Mouse (Mus musculus) CH12.LX (cell line): ENCODE results near the gene Aig1. TPM values are rescaled to one million over a fixed set of nuclear protein-coding genes. Genes with fewer than 3 reads are reported as not detected.

Experiments used
- DNase-seq: peaks from one replicate; pipeline ENCODE4 v3.0.0-alpha.2; 2013; ENCODE audit errors: extremely low read depth
- H3K27ac ChIP-seq: 2 replicates; pipeline ENCODE4 v1.5.1; 2012; ENCODE audit warnings: low read depth, mild to moderate bottlenecking, control low read depth, moderate library complexity; ENCODE audit not compliant: insufficient read depth
- H3K27me3 ChIP-seq: replicated peaks from 2 replicates; pipeline ENCODE3; 2012; ENCODE audit warnings: inconsistent platforms
- H3K36me3 ChIP-seq, 2 experiments: replicated peaks in 1 of 2; 2 replicates each; pipeline versions ENCODE3 to v1.6.1; 2012; ENCODE audit warnings: inconsistent platforms in 1 of 2, low read length in 1 of 2, mild to moderate bottlenecking in 1 of 2, mixed read lengths in 1 of 2, moderate library complexity in 1 of 2; ENCODE audit not compliant: control insufficient read depth in 1 of 2, insufficient read depth in 1 of 2
- H3K4me1 ChIP-seq, 2 experiments: 2 replicates each; pipeline ENCODE4 v1.6.1; 2012; ENCODE audit warnings: inconsistent platforms in 1 of 2, moderate library complexity in 1 of 2; ENCODE audit not compliant: insufficient read depth in 2 of 2, control insufficient read depth in 1 of 2
- H3K4me2 ChIP-seq: 2 replicates; pipeline ENCODE4 v1.6.1; 2012; ENCODE audit warnings: low read depth, mild to moderate bottlenecking, control low read depth; ENCODE audit not compliant: poor library complexity, insufficient read depth, severe bottlenecking
- H3K4me3 ChIP-seq, 3 experiments: fragments of 150-350 bp in 1 of 3; sonication (generic) in 1 of 3; replicated peaks in 1 of 3; 2 replicates each; pipeline versions ENCODE3 to v1.5.1; 2011 to 2012; ENCODE audit warnings: low read depth in 2 of 3, low read length in 2 of 3, mild to moderate bottlenecking in 2 of 3, moderate library complexity in 2 of 3, control low read depth in 1 of 3, improper control_type of control experiment in 1 of 3, inconsistent platforms in 1 of 3, mixed read lengths in 1 of 3; ENCODE audit not compliant: poor library complexity in 1 of 3
- H3K79me2 ChIP-seq: replicated peaks from 2 replicates; pipeline ENCODE4 v1.6.1; 2012; ENCODE audit warnings: mild to moderate bottlenecking, moderate library complexity; ENCODE audit not compliant: control insufficient read depth, poor library complexity, insufficient read depth, severe bottlenecking; ENCODE audit errors: extremely low read depth
- H3K9ac ChIP-seq: 2 replicates; pipeline ENCODE4 v1.6.1; 2012; ENCODE audit warnings: low read depth, mild to moderate bottlenecking, control low read depth, moderate library complexity; ENCODE audit not compliant: insufficient read depth
- H3K9me3 ChIP-seq: replicated peaks from 2 replicates; pipeline ENCODE3; 2012; ENCODE audit warnings: low read length, inconsistent platforms, mixed read lengths
- CHD2 ChIP-seq: IDR thresholded peaks from 2 replicates; pipeline ENCODE4 v1.6.1; 2011; ENCODE audit warnings: low read length, improper control_type of control experiment
- CTCF ChIP-seq, 2 experiments: IDR thresholded peaks in 1 of 2; conservative IDR thresholded peaks in 1 of 2; 2 replicates each; pipeline ENCODE4 v1.5.1; 2011 to 2012; ENCODE audit warnings: low read depth in 2 of 2, low read length in 2 of 2, improper control_type of control experiment in 1 of 2, inconsistent platforms in 1 of 2, mild to moderate bottlenecking in 1 of 2, moderate library complexity in 1 of 2
- E2F4 ChIP-seq: IDR thresholded peaks from 2 replicates; pipeline ENCODE4 v1.6.1; 2011; ENCODE audit warnings: low read depth, low read length, improper control_type of control experiment; ENCODE audit not compliant: insufficient replicate concordance
- ELF1 ChIP-seq: IDR thresholded peaks from 2 replicates; pipeline ENCODE4 v1.6.1; 2014; ENCODE audit warnings: low read depth, mild to moderate bottlenecking, inconsistent platforms, low read length, improper control_type of control experiment
- ETS1 ChIP-seq: conservative IDR thresholded peaks from 2 replicates; pipeline ENCODE4 v1.6.1; 2012; ENCODE audit warnings: low read depth, mild to moderate bottlenecking, inconsistent platforms, low read length, improper control_type of control experiment, moderate library complexity
- GABPA ChIP-seq: IDR thresholded peaks from 2 replicates; pipeline ENCODE4 v1.6.1; 2012; ENCODE audit warnings: low read depth, low read length, improper control_type of control experiment, inconsistent platforms; ENCODE audit not compliant: insufficient replicate concordance
- HCFC1 ChIP-seq: IDR thresholded peaks from 2 replicates; pipeline ENCODE4 v1.6.1; 2012; ENCODE audit warnings: low read depth, mild to moderate bottlenecking, inconsistent platforms, low read length, improper control_type of control experiment
- IRF4 ChIP-seq: IDR thresholded peaks from 2 replicates; pipeline ENCODE4 v1.6.1; 2014; ENCODE audit warnings: low read depth, mild to moderate bottlenecking, inconsistent platforms, low read length, improper control_type of control experiment
- KAT2A ChIP-seq: IDR thresholded peaks from 2 replicates; pipeline ENCODE4 v1.6.1; 2012; ENCODE audit warnings: low read length, improper control_type of control experiment, inconsistent platforms; ENCODE audit not compliant: insufficient replicate concordance
- MAX ChIP-seq: IDR thresholded peaks from 2 replicates; pipeline ENCODE4 v1.6.1; 2011; ENCODE audit warnings: low read length, improper control_type of control experiment
- MAZ ChIP-seq: IDR thresholded peaks from 2 replicates; pipeline ENCODE4 v1.6.1; 2012; ENCODE audit warnings: low read depth, mild to moderate bottlenecking, inconsistent platforms, low read length, improper control_type of control experiment, moderate library complexity
- MEF2A ChIP-seq: IDR thresholded peaks from 2 replicates; pipeline ENCODE4 v1.6.1; 2014; ENCODE audit warnings: low read depth, mild to moderate bottlenecking, inconsistent platforms, low read length, improper control_type of control experiment, borderline replicate concordance
- NELFE ChIP-seq: IDR thresholded peaks from 2 replicates; pipeline ENCODE4 v1.6.1; 2011; ENCODE audit warnings: low read depth, low read length, improper control_type of control experiment
- NRF1 ChIP-seq: IDR thresholded peaks from 2 replicates; pipeline ENCODE4 v1.6.1; 2014; ENCODE audit warnings: low read depth, mild to moderate bottlenecking, inconsistent platforms, low read length, improper control_type of control experiment, moderate library complexity
- PAX5 ChIP-seq: IDR thresholded peaks from 2 replicates; pipeline ENCODE4 v1.6.1; 2012; ENCODE audit warnings: low read length, inconsistent platforms, mixed read lengths
- POLR2AphosphoS2 ChIP-seq: IDR thresholded peaks from 2 replicates; pipeline ENCODE4 v1.6.1; 2011; ENCODE audit warnings: low read depth, low read length, improper control_type of control experiment
- RAD21 ChIP-seq: IDR thresholded peaks from 2 replicates; pipeline ENCODE4 v1.6.1; 2011; ENCODE audit warnings: low read depth, mild to moderate bottlenecking, low read length, improper control_type of control experiment, moderate library complexity
- SMC3 ChIP-seq: IDR thresholded peaks from 2 replicates; pipeline ENCODE4 v1.6.1; 2011; ENCODE audit warnings: low read depth, low read length, improper control_type of control experiment
- UBTF ChIP-seq: IDR thresholded peaks from 2 replicates; pipeline ENCODE4 v1.6.1; 2012; ENCODE audit warnings: low read depth, mild to moderate bottlenecking, inconsistent platforms, low read length, improper control_type of control experiment, moderate library complexity
- USF2 ChIP-seq: conservative IDR thresholded peaks from 2 replicates; pipeline ENCODE4 v1.6.1; 2011; ENCODE audit warnings: low read depth, low read length, improper control_type of control experiment
- ZC3H11A ChIP-seq: IDR thresholded peaks from 2 replicates; pipeline ENCODE4 v1.6.1; 2012; ENCODE audit warnings: low read depth, mild to moderate bottlenecking, inconsistent platforms, low read length, improper control_type of control experiment
- ZKSCAN1 ChIP-seq: IDR thresholded peaks from 2 replicates; pipeline ENCODE4 v1.6.1; 2012; ENCODE audit warnings: low read depth, inconsistent platforms, low read length, improper control_type of control experiment, borderline replicate concordance
- dilution Hi-C: fragments of 300-500 bp; cut with MboI; formaldehyde crosslinking; loops from 2 replicates; pipeline ENCODE4 v1.14.3; 2020; ENCODE audit warnings: low sequenced_read_pairs; ENCODE audit not compliant: extremely low pct_unique_long_range_greater_than_20kb, extremely low pct_ligation_motif_present
- in situ Hi-C: fragments of 300-500 bp; cut with MboI; formaldehyde crosslinking; loops from 3 replicates; pipeline ENCODE4 v1.14.3; 2019; ENCODE audit warnings: low sequenced_read_pairs, low pct_ligation_motif_present, low pct_unique_long_range_greater_than_20kb, mixed read lengths
- polyA plus RNA-seq: library from polyadenylated mRNA; unstranded; fragments of >175 nt; gene quantifications from 2 replicates; pipeline ENCODE4 v1.2.1, GENCODE M21; 2012; ENCODE audit warnings: low read depth; ENCODE audit not compliant: insufficient read length
- total RNA-seq, 2 experiments: library from RNA; depleted of rRNA; stranded (reverse); fragments of 300-350 nt in 1 of 2; fragments of >200 nt in 1 of 2; gene quantifications; 2 replicates each; pipeline ENCODE4 v1.2.3; 2012 to 2014

The Aig1 gene
- total and polyA plus RNA-seq, 3 experiments = 1.6 to 10.8 (median 2.4) TPM

DNA sequence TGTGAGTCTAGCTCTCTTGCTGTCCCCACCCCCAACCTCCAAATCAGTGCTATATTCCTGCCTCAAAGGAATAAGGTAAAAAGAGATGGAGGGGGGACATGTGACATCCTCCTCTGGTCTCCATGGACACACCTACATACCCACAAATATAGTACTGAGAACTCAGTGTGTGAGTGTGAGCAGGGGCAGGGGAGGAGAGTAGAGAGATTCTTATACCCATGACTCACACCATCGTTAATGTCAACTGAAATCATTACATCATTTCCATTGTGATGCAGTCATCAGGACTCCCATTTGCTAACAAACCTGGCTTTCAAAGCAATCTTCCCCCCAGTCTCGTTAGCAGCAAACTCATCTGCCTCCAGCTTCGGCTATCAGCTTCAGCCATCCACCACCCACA lies 92.8 kb downstream of the Aig1 start:
- Histone ChIP-seq H3K9me3 (no peaks in the 10 kb centered on the region), H3K79me2 (no peaks in the 10 kb centered on the region), H3K4me1 (no peaks in the 10 kb centered on the region), H3K27me3 (no peaks in the 10 kb centered on the region), H3K4me3 (no peak overlapping the region), H3K9ac (no peak overlapping the region), H3K27ac (no peak overlapping the region), H3K4me2 (no peak overlapping the region), H3K36me3 (no peaks in the 10 kb centered on the region)
- dilution Hi-C loops = no loop called here
- no peak for TF ChIP-seq SMC3
- TF ChIP-seq PAX5 = no peak
- no peak for TF ChIP-seq UBTF
- no peak for TF ChIP-seq ZC3H11A
- TF ChIP-seq E2F4 = no peak
- in situ Hi-C loops = no loop called here
- DNase-seq = no peak

DNA sequence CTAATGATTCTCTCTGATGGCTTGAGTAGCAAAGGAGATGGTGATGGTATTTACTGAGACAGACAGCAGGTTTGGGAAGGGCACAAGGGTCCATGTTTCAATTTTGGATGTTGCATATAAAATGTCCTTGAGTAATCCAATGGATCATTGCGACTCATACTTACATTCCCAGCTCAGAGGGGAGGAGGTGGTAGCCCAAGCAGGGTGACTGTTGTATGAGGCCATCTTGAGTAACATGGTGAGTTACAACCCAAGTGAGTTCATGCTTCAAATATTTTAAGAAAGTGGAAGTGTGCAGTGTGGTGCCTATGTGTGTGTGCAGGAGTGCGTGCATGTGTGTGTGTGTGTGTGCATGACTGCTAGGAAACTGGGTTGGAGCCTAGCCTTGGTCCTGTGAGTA lies 93.4 kb downstream of the Aig1 start:
- DNase-seq = no peak
- dilution Hi-C loops = no loop called here
- Histone ChIP-seq H3K9ac (no peak overlapping the region), H3K36me3 (no peaks in the 10 kb centered on the region), H3K4me3 (no peak overlapping the region), H3K4me2 (no peak overlapping the region), H3K4me1 (no peaks in the 10 kb centered on the region), H3K27ac (no peak overlapping the region), H3K9me3 (no peaks in the 10 kb centered on the region), H3K79me2 (no peaks in the 10 kb centered on the region), H3K27me3 (no peaks in the 10 kb centered on the region)
- in situ Hi-C loops = no loop called here
- TF ChIP-seq CTCF (conservative IDR thresholded peaks at IDR 0.05 in 1 of 2, IDR thresholded peaks at IDR 0.05 in 1 of 2; ENCODE audit: low read depth in 2 of 2, low read length in 2 of 2) (no peak), IRF4 (no peak), USF2 (no peak), MAZ (no peak), NELFE (no peak)

DNA sequence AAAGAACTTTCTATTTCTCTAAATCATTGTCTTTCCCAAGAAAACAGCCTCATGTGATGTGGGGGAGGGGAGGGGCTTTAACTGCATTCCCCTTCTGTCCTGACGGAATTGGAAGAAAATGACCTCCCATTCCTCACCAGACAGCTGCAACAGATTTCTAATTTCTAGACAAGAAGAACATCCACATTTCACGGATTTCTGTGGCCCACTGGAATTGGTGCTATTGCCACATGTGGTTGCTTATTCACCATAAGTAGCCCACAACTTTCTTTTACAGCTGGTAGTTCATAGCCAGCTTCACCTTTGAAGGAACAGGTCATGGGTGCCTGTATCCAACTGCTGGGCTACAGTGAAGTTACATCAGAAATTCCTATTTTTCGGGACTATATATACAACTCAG lies 93.9 kb downstream of the Aig1 start:
- Histone ChIP-seq H3K4me2 (no peak overlapping the region), H3K9ac (no peak overlapping the region)
- in situ Hi-C loops = no loop called here
- TF ChIP-seq HCFC1 (no peak), CHD2 (no peak), GABPA (no peak), KAT2A (no peak), POLR2AphosphoS2 (no peak), CTCF (conservative IDR thresholded peaks at IDR 0.05 in 1 of 2, IDR thresholded peaks at IDR 0.05 in 1 of 2; ENCODE audit: low read depth in 2 of 2, low read length in 2 of 2) (no peak), ZKSCAN1 (no peak), IRF4 (no peak), ETS1 (no peak), USF2 (no peak), ELF1 (no peak), NRF1 (no peak), RAD21 (no peak), MEF2A (no peak), MAX (no peak)
- TF ChIP-seq, all 38 proteins: peak for 0
- Histone ChIP-seq H3K27me3 (no peaks in the 10 kb centered on the region), H3K36me3 (no peaks in the 10 kb centered on the region), H3K4me1 (no peaks in the 10 kb centered on the region), H3K79me2 (no peaks in the 10 kb centered on the region), H3K27ac (no peak overlapping the region), H3K9me3 (no peaks in the 10 kb centered on the region), H3K4me3 (no peak overlapping the region)
- dilution Hi-C loops = no loop called here
- no peak for DNase-seq
